Mouse (Mus musculus) hindlimb bud, embryonic 11.5 days (tissue): ENCODE data around the gene Limk2.

Experiments
- DNase-seq: peaks from one replicate; pipeline ENCODE4 v3.0.0-alpha.2; 2012; ENCODE audit warnings: low read depth, low spot score; ENCODE audit errors: extremely low spot score

Limk2 gene

DNA sequence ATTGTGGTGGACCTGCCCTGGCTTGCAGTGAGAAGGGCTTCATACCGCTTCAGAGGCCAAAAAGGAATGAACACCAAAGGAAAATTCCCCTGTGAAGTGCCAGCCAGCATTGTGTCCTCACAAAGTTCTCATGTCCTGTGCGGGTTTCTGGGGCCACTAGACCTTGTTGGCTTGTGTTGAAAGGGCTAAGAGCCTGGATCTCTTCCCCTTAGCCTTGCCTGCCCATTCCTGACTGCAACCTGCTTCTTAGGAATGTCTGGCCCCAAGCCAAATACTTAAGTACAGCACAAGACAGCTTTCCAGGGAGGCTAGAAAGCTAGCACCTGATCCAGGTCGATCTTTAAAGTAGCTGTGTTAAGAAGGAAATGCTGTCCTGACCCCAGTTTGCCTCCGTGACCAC lies 106.2 kb downstream of the Limk2 start:
- DNase-seq: no peak

DNA sequence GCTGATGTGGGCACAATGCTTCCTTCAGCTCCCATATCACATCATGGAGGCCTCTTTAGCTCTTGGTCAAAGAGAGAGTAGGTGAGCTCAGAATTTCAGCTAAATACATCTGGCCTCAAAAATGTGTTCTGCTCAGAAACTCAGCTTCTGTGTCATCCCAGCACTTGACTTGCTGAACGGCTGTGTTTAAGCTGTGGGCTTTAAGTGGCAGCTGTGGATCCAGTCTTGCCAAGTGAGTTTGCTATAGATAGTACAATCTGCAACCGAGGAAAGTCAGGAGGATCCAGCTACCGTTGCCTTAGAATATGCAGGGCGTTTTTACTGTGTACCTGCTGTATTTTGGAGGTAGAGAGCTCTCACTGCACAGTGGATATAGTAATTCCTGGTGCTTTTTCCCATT lies 106.6 kb downstream of the Limk2 start:
- no peak for DNase-seq

DNA sequence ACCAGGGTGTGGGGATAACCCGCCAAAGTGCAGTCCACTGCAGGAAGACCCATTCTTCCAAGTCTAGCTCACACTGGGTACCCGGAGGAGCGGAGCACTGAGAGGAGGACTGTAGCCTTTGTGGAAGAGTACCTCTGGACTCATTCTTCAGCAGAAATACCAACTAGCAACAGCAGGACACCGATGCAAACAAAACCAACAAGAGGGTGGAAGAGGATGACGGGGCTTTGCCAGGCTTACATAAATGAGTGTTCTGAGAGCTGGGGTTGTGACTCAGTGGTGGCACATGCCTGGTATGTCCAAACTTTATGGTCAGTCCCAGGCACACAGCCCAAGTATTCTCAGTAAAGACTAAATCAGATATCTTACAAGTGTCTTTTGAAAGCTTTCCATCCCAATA lies 107.9 kb downstream of the Limk2 start:
- no peak for DNase-seq

GRCm38 (mm10) chr11:3298813-3299185 lies 110.2 kb downstream of the Limk2 start:
- no peak for DNase-seq

DNA sequence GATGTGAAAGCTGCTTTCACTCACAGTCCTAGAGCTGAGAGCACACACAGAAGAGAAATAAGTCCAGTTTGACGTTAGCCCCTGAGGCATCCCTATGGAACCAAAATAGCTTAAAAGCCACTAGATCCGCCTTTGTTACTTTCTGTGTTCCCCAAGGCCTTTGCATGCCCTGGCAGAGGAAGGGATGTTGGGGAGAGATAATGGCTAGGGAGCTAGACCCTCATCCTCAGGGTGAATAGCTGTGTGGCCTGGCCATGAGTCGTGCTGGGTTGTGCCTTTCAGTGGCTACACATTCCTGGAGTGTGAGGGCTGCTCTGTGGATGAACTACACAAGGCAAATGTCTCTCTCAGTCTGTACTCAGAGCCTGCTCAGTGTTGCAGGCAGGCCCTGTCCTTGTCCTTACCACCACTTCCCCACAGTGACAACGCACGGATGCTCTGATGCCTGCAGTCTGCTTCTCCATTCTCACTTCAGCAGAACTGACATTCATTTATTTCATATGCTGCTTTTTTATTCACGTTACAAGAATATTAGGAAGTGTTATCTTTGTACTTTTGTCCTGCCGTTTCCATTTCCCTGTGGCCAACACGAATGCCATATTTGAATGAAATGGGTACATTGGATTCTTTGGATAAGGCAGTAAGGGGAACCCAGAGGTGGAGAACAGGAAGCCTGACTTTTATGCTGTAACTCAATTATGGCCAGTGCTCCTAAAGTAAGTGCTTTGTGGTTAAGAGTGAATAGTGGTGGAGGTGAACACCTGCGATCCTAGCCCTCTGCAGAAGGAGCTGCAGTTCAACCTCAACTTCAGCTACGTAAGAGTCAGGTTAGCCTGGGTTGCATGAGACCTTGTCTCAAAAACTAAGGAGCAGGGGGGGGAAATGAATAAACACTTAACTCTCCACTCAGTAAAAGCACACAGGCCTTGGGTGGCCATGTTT lies 110.8 kb downstream of the Limk2 start:
- no peak for DNase-seq

DNA sequence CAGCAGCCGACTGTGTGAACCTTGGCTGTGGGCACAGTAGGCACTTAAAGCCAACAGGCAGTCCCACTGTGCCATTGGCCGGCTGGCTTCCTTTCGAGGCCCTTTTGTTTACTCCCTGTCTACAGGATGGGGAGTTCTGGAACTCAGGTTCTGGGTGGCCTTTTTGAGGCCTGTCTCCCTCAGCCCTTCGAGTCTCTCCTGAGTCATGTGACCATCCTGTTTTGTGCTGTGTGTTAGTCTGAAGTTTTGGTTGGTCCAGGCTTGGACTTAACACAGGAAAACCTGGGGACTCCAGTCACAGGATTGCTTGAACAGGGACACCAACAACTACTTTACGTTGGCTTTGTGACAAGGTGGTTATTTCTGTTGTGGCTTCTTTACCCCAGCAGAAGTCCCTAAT lies 112.9 kb downstream of the Limk2 start:
- DNase-seq: no peak

- DNase-seq: no peak
Observed at GRCm38 (mm10) chr11:3294641-3295040, 114.3 kb downstream of the Limk2 start.
